Mouse (Mus musculus) lung, postnatal 4 days (tissue): ENCODE data around the gene Map2.
A peak's percentile ranks its signal among the peaks of the same experiment; 100 is the strongest.

Source experiments
- DNase-seq, 2 experiments: peaks; one replicate each; pipeline ENCODE4 v3.0.0; 2021

Map2 gene

DNA sequence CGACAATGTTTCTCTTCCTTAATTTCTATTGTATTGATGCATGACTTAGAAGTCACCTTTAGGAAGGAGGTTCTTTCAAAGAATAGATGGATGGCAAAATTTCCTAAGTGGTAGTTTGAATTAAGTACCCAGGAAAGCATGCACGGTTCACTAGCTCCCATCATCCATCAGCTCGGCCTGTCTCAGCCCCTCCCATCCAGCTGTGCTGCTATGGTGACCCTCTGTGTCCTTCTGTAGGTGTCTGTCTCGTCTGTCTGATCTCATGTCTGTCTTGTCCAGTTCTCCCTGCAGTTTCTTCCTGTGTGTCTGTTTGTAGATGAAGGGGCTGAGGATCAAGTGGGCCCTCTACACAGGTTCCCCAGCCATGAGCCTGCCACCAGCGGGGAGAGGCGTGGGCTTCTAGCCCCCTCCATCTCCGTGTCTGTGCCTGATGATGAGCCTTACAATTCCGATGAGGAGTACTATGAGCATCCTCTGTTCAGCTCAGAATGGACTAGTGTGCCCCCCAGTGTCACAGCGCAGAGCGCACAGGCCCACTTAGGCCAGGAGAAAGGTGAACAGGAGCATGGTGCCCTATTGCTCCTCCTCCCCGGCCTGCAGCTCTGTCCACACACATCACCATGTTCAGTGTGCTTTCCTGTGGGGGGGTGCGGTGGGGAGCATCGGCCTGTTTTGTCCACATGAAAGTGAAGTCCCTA is 232.3 kb downstream of the Map2 start:
- DNase-seq: no peak

DNA sequence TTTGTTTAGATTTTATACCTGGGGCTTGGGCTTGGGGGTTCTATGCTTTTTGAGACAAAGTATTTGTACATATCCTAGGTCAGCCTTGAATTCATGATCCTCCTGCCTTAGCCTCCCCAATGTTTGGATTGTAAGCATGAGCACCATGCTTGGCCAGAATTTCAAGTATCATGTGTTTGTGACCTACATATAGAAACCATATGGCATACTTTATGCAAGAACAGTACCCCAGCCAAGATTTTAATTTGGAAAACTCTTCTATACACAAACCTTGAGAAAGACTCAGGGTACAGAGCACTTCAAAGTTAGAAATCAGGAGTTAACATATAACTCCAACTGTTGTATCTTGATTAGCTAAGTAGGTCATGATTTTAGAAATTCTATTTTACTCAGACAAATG is 243.3 kb downstream of the Map2 start:
- no peak for DNase-seq

DNA sequence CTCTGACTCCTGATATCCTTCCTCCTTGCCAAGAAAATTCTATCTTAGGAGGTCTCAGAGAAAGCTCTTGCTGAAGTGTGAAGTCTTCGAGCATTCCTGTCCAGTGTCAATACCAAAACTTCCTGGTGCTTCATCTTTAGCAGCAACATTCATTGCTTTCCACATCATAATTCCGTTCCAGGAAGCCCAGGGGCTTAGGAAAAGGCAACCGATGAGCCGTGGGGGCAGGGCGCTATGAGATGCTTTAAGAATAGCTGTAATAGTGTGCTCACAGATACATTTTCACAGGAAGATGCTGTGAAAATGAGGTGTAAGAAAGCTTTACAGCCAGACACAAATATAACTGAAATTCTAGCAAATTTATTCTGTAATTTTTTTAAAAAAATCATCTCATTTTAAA is 251.0 kb downstream of the Map2 start:
- no peak for DNase-seq

DNA sequence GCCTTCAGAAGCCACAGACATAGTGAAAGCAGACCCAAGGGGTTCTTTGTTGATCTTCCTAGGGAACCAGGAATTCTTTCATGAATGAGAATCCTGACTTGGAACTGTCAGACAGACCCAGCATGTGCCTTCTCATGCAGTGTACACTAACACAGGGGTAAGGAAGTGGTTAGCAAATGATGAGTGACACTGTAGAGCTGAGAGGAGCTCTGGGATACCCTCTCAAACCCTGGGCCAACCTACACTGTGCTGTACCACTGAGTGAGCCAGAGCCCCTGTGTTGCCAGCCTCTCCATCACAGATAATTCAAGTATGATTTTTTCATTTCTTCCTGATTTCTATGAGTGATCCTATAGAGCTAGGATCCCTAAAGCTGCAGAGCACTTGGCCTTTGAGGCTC is 255.9 kb downstream of the Map2 start:
- DNase-seq: no peak

DNA sequence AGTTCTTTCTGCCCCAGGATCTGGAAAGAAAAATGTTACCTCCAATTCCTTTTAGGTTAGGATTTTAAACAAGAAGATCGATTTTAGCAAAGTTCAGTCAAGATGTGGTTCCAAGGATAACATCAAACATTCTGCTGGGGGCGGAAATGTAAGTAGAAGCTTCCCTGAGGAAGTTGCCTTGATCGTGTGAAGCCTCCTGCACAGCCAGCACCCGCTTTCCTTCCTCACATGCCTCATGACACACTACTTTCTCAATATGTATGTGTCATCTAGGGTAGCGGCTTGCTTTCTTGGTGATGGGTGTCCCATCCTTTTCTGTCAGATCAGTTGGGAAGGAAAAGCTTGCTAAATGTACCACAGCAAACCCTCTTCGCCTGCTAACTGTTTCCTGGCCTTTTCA is 256.4 kb downstream of the Map2 start:
- no peak for DNase-seq

DNA sequence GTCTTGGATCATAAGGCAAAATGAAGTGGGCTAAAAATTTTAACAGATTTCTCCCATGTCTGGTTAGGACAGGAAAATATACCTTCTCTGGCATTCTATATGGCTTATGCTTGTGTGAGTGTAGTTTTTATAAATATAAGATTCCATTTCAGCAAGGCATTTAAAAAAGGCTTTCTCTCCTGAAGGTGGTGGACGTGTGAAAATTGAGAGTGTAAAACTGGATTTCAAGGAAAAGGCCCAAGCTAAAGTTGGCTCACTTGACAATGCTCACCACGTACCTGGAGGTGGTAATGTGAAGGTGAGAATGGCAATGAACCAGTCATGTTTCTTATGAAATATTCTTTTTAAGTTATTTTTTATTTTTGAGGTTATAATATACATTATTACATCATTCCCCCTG is 263.0 kb downstream of the Map2 start:
- DNase-seq: no peak

DNA sequence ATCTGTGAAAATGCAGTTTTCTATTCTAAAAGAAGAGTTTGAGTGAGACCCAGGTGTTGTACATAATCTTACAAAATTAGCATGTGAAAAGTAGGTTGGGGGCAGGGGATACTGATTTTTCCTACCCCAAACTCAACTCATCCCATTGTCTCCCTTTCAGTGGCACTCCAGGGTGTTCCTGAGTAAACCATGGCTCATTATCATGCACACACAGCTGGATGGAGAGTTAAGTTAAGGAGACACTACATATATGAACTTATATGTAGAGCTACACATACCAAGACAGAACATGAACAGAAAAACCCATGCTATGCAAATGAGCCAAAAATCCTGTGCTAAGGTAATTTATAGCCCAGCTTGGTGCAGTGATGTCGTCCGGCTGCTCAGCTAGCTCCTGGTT is 267.8 kb downstream of the Map2 start:
- DNase-seq: no peak

DNA sequence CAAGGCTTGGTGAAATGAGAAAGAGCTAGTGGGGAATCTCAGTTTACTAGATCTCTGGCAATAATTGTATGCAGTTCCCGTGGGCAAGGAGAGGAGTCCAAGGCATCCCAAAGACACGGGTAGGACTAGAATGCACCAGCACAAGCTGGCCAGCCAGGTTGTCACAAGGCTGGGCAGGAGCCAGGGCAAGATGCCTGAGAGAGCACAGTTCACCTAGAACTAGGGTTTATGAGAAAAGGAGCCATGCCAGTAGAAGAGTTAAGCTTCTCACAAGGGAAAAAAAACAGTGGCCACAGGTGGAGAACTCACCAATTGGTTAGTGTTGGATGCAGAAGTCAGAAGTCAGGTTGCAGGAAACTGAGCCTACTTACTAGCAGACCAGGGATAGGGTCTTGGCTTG is 274.4 kb downstream of the Map2 start:
- no peak for DNase-seq

DNA sequence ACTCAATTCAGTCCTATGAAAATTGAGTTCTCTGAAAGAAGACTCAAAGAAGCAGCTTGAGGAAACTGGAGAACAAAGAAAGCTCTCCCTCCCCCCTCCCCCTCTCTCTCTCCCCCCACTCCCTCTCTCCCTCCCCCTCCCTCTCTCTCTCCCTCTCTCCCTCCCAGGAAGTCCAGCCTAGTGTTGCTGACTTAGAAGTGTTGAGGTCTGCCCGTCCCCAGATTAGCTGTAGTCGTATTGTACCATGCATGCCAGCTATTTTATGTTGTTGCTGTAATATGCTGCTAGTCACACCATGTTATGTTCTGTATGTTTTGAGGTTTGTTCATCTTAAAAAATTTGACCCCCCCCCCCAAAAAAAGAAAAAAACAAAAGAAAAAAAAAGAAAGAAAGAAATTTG is 281.5 kb downstream of the Map2 start:
- no peak for DNase-seq

DNA sequence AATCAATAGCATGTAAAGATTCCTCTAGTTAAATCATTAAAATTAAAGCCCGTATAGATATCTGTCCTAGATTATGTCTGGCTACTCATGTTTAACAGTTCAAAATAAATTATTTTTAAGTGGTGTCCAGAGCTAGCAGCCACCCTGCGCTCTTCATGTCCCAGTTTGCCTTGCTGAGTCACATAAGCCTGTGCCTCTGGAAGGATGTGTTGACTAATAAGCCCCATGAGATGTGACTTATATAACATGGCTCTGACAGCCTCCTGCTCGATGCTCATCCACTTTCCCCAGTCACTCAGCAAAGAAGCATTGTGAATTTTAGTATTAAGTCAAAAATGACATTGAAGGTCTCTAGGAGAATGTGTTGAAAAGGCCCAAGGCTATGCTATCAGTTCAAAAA is 282.7 kb downstream of the Map2 start:
- DNase-seq: no peak

DNA sequence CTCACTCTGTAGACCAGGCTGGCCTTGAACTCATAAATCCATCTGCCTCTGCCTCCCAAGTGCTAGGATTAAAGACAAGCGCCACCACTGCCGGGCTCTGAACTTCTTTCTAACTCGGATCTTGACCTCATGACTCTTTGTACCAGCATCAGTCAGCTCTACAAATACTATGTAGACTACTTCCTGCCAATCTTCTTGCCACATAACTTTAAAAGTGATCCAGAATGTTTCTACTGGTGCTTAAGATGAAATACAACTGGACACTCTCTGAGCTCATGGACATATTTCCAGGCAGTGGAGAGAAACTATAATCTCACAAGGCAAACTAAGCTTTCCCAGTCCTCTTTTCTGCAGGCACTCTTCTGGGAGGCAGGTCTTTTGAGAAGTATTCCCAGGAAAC is 284.3 kb downstream of the Map2 start:
- no peak for DNase-seq

DNA sequence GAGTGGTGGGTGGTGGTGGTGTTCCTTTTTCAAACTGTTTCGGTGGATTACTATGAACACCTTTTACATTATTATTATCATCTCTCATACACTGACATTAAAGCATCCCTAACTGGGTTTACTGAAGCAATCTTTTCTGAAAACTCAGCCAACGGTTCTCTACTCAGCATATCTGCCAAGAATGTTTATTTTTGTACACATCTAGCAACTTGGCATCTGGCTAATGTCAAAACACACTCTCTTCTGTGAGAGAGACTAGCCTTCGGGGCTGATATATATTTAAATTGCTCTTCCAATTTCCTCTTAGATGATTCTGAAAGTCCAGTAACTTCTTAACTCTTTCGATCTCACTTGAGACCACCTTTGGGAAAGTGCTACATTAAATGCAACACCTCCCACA is 285.8 kb downstream of the Map2 start:
- DNase-seq: no peak

DNA sequence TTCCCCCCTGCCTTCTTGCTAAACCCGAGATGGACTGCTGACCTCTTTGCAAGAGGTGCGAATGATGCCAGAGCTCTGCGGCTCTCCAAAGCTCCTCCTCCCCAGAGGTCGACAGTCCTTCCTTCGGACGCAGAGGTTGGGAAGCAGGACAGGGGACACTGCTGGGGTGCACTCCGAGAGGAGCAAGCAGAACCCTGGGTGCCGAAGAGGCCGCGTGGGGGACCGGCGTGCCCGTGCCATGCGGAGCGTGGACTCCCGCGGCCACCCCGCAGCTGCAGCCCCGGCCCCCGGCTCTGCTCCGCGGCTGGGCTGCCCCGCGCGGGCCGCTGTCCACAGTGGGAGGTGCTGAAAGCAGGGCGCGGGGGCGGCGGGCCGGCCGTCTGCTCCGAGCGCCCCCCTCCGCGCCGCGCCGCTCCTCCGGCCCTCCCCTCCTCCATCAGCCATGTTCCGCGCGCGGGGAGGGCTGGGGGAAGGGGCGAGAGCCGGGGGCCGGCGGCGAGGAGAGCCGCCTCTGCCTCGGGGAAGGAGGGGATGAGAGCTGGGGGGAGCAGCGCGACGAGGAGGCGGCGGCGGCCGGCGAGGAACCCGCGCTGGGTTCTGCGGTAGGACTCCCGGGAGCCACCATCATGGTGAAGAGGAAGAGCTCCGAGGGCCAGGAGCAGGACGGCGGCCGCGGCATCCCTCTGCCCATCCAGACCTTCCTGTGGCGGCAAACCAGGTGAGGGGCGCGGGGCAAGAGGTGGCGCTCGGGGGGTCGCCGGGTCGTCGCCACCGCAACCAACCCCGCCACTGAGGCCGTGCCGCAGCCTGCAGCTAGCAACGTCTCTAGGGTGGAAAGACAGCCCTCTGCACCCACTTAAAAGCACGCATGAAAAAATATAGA is 293.0 kb downstream of the Map2 start, which contains the start of gene Unc80:
Unc80 (plus strand) TSS at position 547 of the 883 bp plus-strand sequence.
- peak; percentile 58 to 74 for DNase-seq

DNA sequence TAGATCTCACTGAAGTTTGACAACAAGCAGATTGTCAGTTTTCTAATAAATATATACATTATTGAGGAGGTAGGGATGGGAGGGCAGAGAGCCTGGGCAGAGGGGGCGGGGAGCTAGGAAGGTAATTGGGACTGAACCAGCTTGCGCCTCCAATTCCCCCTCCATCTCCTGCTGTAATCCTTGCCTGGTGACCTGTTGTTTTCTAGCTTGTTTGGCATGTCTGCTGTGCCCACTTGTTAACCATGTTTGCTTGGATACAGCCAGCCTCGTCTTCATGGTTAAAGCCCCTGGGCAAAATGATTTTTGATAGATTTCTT is 293.6 kb downstream of the Map2 start:
- no peak for DNase-seq

DNA sequence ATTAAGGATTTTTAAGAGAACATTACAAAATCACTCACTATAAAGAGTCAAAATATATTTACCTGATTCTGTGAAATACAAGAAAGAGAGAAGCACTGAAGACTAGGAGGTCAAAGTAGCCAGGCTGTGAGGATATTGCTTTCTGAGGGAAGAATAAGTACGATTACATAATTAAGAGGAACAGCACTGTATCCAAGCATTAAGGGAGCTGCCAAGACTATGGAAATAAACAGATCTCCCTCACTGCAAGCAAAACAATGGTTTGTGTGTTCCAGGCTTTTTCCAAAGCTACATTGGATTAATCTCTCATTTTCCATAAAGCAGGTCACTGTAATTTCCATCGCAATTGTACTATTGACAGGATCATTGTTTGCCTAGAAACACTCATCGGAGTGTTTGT is 307.7 kb downstream of the Map2 start:
- no peak for DNase-seq
